Mouse (Mus musculus) left cerebral cortex, adult 11 months (tissue): ENCODE measurements at regions not wholly inside any gene's neighbourhood (a gene's known extent, or its start where the extent isn't known, plus 50 kb on each side); places are given as distances from the start of the nearest gene placed in this dataset.

ENCODE experiments used
- DNase-seq: peaks from one replicate; pipeline ENCODE4 v3.0.0; 2022; ENCODE audit warnings: low spot score

DNA sequence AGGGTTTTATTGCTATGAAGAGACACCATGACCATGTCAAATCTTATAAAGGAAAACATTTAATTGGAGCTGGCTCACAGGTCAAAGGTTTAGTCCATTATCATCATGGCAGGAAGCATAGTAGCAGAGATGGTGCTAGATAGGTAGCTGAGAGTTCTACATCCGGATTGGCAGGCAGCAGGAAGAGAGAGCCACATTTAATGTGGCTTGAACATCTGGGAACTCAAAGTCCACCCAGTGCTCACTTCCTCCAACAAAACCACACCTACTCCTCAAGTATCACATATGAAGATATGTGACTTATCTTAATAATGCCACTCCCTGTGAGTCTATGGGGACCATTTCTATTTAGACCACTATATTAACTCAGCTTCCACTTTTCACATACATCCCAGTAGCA is 93.2 kb upstream of the Fbxo33 start:
- DNase-seq: no peak

DNA sequence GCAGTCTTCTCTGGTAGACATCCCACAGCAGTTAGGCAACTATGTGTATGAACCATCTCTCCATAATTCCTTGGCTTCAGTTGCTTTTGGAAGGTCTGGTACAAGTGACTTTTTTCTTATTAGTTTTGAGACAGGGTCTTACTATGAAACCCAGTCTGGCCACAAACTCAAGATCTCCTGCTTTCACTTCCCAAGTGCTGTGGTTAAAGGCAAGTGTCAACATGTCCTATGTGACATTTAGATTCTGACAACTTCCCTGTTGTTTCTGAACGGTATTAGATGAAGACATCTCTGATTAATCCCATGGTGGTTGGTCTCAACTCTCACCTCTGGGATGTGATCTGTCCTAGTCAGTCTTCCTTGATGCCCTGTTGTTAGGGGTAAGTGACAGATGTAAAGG is 88.4 kb upstream of the Fbxo33 start:
- DNase-seq: no peak

- no peak for DNase-seq
These were observed 85.0 kb upstream of the Fbxo33 start for GRCm38 (mm10) chr12:59304522-59304921.
